In the genomic region with DNA sequence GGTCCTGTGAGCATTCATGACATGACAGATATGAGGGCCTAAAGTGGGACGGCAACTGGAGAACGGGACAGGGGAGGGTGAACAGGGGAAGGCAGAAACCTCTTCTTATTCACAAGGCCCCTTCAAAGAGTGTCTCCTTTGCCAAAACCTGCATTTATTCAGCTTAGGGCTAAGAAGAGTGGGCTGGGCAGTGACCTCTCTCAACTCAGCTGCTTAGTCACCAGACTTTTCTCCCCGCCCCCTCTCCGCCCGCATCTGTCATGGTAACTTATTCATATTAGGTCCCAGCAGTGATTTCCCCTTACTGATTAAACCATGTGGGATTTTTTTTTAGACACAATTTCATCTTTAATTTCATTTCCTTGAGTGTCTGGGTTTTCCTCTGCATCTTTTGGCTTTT, we compare ENCODE assay signal across 14 mouse cellular contexts. TPM values are rescaled to one million over a fixed set of nuclear protein-coding genes. Genes with fewer than 3 reads are reported as not detected.
A peak's percentile ranks its signal among the peaks of the same experiment; 100 is the strongest.
DNase-seq lines count a peak whose midpoint lies in the region; ATAC-seq and TF ChIP-seq lines count a peak whose summit lies in the region.
"Had no signal": no experiment of that assay in that cellular context is flagged by ENCODE, and none has a peak within 500 bp of the region (broad histone marks: within the 10 kb centered on the region; RNA-seq: fewer than 3 reads in every experiment).

No protein-coding gene starts in this region.

- peaks cover 4% of the 10 kb centered on the region for H3K4me1 ChIP-seq in lung, postnatal 0 days (ENCODE audit: insufficient read depth, low read depth, low read length)
- peaks cover 31% of the 10 kb centered on the region for H3K4me1 ChIP-seq in lung, adult 2 months (ENCODE audit: control insufficient read depth, insufficient read depth, low read length)
- H3K4me1 ChIP-seq in bone marrow, adult 2 months (ENCODE audit: control insufficient read depth, insufficient read depth, low read length): peaks cover 10% of the 10 kb centered on the region
- H3K4me1 ChIP-seq in forebrain, postnatal 0 days (ENCODE audit: insufficient read depth): no peaks in the 10 kb centered on the region
- H3K4me1 ChIP-seq: neural tube, embryonic 12.5 days had no signal

- peaks cover 90% of the 10 kb centered on the region for H3K79me2 ChIP-seq in macrophage (ENCODE audit: inconsistent target)

- no peaks in the 10 kb centered on the region for H3K9me3 ChIP-seq in lung, postnatal 0 days (ENCODE audit: low read length)
- H3K9me3 ChIP-seq in forebrain, postnatal 0 days (ENCODE audit: low read length): no peaks in the 10 kb centered on the region
- H3K9me3 ChIP-seq: limb, embryonic 13.5 days; neural tube, embryonic 12.5 days had no signal

- no peak overlapping the region for H3K9ac ChIP-seq in lung, postnatal 0 days (replicated peaks; ENCODE audit: low read depth)
- no peak overlapping the region for H3K9ac ChIP-seq in forebrain, postnatal 0 days
- H3K9ac ChIP-seq: hindbrain, embryonic 14.5 days; limb, embryonic 13.5 days; neural tube, embryonic 12.5 days had no signal

- no peak overlapping the region for H3K4me3 ChIP-seq in lung, postnatal 0 days (ENCODE audit: low read depth, low read length)
- no peak overlapping the region for H3K4me3 ChIP-seq in lung, adult 2 months (replicated peaks; ENCODE audit: extremely low read depth, low read depth, low read length)
- H3K4me3 ChIP-seq in bone marrow, adult 2 months (replicated peaks; ENCODE audit: control insufficient read depth, low read depth, low read length): no peak overlapping the region
- no peak overlapping the region; the same call in 1 of the 2 replicates for H3K4me3 ChIP-seq in macrophage (ENCODE audit: inconsistent target)
- no peak overlapping the region for H3K4me3 ChIP-seq in forebrain, postnatal 0 days (ENCODE audit: low read depth, low read length)
- H3K4me3 ChIP-seq: limb, embryonic 13.5 days; neural tube, embryonic 12.5 days had no signal

- no peaks in the 10 kb centered on the region for H3K27me3 ChIP-seq in lung, postnatal 0 days (replicated peaks; ENCODE audit: insufficient read depth, low read length)
- H3K27me3 ChIP-seq in forebrain, postnatal 0 days (ENCODE audit: insufficient read depth, low read length): no peaks in the 10 kb centered on the region
- H3K27me3 ChIP-seq: limb, embryonic 13.5 days; neural tube, embryonic 12.5 days had no signal

- ATAC-seq in lung, postnatal 0 days: no peak
- ATAC-seq in forebrain, postnatal 0 days: no peak

- no peak for TF ChIP-seq CTCF in lung, postnatal 0 days (IDR thresholded peaks at IDR 0.05)
- no peak for TF ChIP-seq CTCF in lung, adult 2 months (IDR thresholded peaks at IDR 0.05; ENCODE audit: insufficient read depth, low read length)
- no peak for TF ChIP-seq CTCF in bone marrow, adult 2 months (IDR thresholded peaks at IDR 0.05; ENCODE audit: control insufficient read depth, insufficient read depth, low read length)
- no peak for TF ChIP-seq CTCF in forebrain, postnatal 0 days (IDR thresholded peaks at IDR 0.05; ENCODE audit: low read depth)

- H3K36me3 ChIP-seq in lung, postnatal 0 days (ENCODE audit: insufficient read depth, low read length): peaks cover 20% of the 10 kb centered on the region
- H3K36me3 ChIP-seq in macrophage (ENCODE audit: inconsistent target): peaks cover 4% of the 10 kb centered on the region; the same call in 1 of the 2 replicates
- H3K36me3 ChIP-seq in forebrain, postnatal 0 days (ENCODE audit: insufficient read depth): 0 out of 2 replicates have a peak, but pooled peaks cover 2% of the 10 kb centered on the region

- WGBS in lung, postnatal 0 days: 85% methylated on average over 5 of the region's 5 CpGs
- 60% methylated on average over 5 of the region's 5 CpGs for WGBS in lung, adult 2 months
- WGBS in bone marrow, adult 2 months: 75% methylated on average over 5 of the region's 5 CpGs
- 79% methylated on average over 5 of the region's 5 CpGs for WGBS in macrophage (ENCODE audit: missing documents)
- 92% methylated on average over 5 of the region's 5 CpGs for WGBS in forebrain, postnatal 0 days

- no peak overlapping the region for H3K4me2 ChIP-seq in lung, postnatal 0 days (replicated peaks; ENCODE audit: low read depth, low read length)
- no peak overlapping the region for H3K4me2 ChIP-seq in forebrain, postnatal 0 days (ENCODE audit: low read depth)
- H3K4me2 ChIP-seq: hindbrain, embryonic 14.5 days; limb, embryonic 13.5 days; neural tube, embryonic 12.5 days had no signal

- TF ChIP-seq POLR2A in lung, adult 2 months (IDR thresholded peaks at IDR 0.05; ENCODE audit: borderline replicate concordance, extremely low read depth, low read depth, low read length): no peak
- no peak for TF ChIP-seq POLR2A in bone marrow, adult 2 months (IDR thresholded peaks at IDR 0.05; ENCODE audit: borderline replicate concordance, control insufficient read depth, low read depth, low read length)

- peak overlapping the region; percentile 26; the same call in 1 of the 2 replicates for H3K27ac ChIP-seq in lung, postnatal 0 days (ENCODE audit: low read length)
- peak overlapping the region; percentile 41; the same call in 1 of the 2 replicates for H3K27ac ChIP-seq in bone marrow, adult 2 months (ENCODE audit: control insufficient read depth, insufficient read depth, low read depth, low read length, poor library complexity)
- H3K27ac ChIP-seq in macrophage: peak overlapping the region; percentile 90
- H3K27ac ChIP-seq in forebrain, postnatal 0 days (ENCODE audit: low read depth, low read length): no peak overlapping the region
- H3K27ac ChIP-seq: hindbrain, embryonic 14.5 days; limb, embryonic 13.5 days; neural tube, embryonic 12.5 days had no signal

- DNase-seq in adrenal gland, adult (ENCODE audit: inconsistent age in 2 of 2, low spot score in 1 of 2): peak; percentile 75 to 87
- DNase-seq in adrenal gland, adult 8-10 months: no peak
- DNase-seq in lung, postnatal 0 days (ENCODE audit: low spot score): no peak
- no peak for DNase-seq in lung, adult 2 months
- DNase-seq in forebrain, postnatal 0 days: no peak
- DNase-seq in ovary, adult 18-20 months (ENCODE audit: low spot score): no peak
- DNase-seq: embryo, embryonic 11 days; right cerebral cortex, postnatal 4 days had no signal

- no peak for TF ChIP-seq EP300 in lung, postnatal 0 days (IDR thresholded peaks at IDR 0.05)

RNA-seq across cellular contexts. Expression of gene Cflar, which starts 14.5 kb away (rescaled TPM):
- 100 to 1,000 TPM; 108 to 144 (median 125) TPM for total RNA-seq in adrenal gland, adult 8-10 months (2022)
- 62.1 and 62.2 TPM in 2 replicates for polyA plus RNA-seq in lung, postnatal 0 days (2015; fragmentation: Nextera tagmentation; extraction: Ambion mirVana)
- polyA plus RNA-seq in lung, adult 2 months (2012; rRNA removed): 49.3 and 63.2 TPM in 2 replicates
- 32.3 and 72.0 TPM in 2 replicates for polyA plus RNA-seq in bone marrow, adult 2 months (2011; ENCODE audit: insufficient read depth, insufficient read length, low replicate concordance, missing spikeins)
- 1,000 to 10,000 TPM in 14 of 26 experiments, 100 to 1,000 TPM in 12; 263 to 1,825 (median 1,068) TPM for total RNA-seq in macrophage (2018; cell fraction: chromatin; rRNA removed)
- 100 to 1,000 TPM in 22 of 26 experiments, 10 to 100 TPM in 4; 87.0 to 559 (median 288) TPM for total RNA-seq in macrophage (2018; cell fraction: cytosol; rRNA removed)
- total RNA-seq in macrophage (2018; cell fraction: nucleus; rRNA removed): 1,000 to 10,000 TPM in 17 of 26 experiments, 100 to 1,000 TPM in 9; 365 to 1,587 (median 1,196) TPM
- 53.3 to 68.2 TPM (median 67.9 TPM) in 3 replicates for polyA plus RNA-seq in macrophage (2018)
- total RNA-seq in forebrain, postnatal 0 days (2014; rRNA removed): 24.5 and 35.4 TPM in 2 replicates
- polyA plus RNA-seq in forebrain, postnatal 0 days (2015; fragmentation: Nextera tagmentation; extraction: Ambion mirVana): 20.2 and 21.2 TPM in 2 replicates

RNA-seq across cellular contexts. Expression of gene Als2cr12, which starts 30.0 kb away (rescaled TPM):
- 1 to 10 TPM in 1 of 4 experiments, under 1 TPM in 3; 0.17 to 1.0 (median 0.76) TPM for total RNA-seq in adrenal gland, adult 8-10 months (2022)
- 0.11 and 0.21 TPM in 2 replicates for polyA plus RNA-seq in lung, postnatal 0 days (2015; fragmentation: Nextera tagmentation; extraction: Ambion mirVana)
- polyA plus RNA-seq in lung, adult 2 months (2012; rRNA removed): 0.11 and 0.14 TPM in 2 replicates
- polyA plus RNA-seq in bone marrow, adult 2 months (2011; ENCODE audit: insufficient read depth, insufficient read length, low replicate concordance, missing spikeins): not detected in 2 replicates
- not detected for total RNA-seq in macrophage (2018; cell fraction: chromatin; rRNA removed)
- not detected for total RNA-seq in macrophage (2018; cell fraction: cytosol; rRNA removed)
- not detected for total RNA-seq in macrophage (2018; cell fraction: nucleus; rRNA removed)
- not detected in 3 replicates for polyA plus RNA-seq in macrophage (2018)
- 0.15 TPM in 1 of 2 replicates, not detected in the other for total RNA-seq in forebrain, postnatal 0 days (2014; rRNA removed)
- polyA plus RNA-seq in forebrain, postnatal 0 days (2015; fragmentation: Nextera tagmentation; extraction: Ambion mirVana): 0.12 TPM in 1 of 2 replicates, not detected in the other
- total RNA-seq: granulocyte monocyte progenitor cell, adult 5-6 weeks had no signal
- polyA plus RNA-seq: hindbrain, embryonic 14.5 days; limb, embryonic 13.5 days; neural tube, embryonic 12.5 days had no signal

Comparison
In these comparisons a context has a peak if more than half of its experiments do, and no peak if none do; other contexts are left out.
1. DNase-seq: peak in adrenal gland, adult (2 of 2); none in adrenal gland, adult 8-10 months (single experiment), lung, postnatal 0 days (single experiment), lung, adult 2 months (single experiment), forebrain, postnatal 0 days (single experiment) and ovary, adult 18-20 months (single experiment).